9 mouse cellular contexts compared by ENCODE assay signal in the genomic region with DNA sequence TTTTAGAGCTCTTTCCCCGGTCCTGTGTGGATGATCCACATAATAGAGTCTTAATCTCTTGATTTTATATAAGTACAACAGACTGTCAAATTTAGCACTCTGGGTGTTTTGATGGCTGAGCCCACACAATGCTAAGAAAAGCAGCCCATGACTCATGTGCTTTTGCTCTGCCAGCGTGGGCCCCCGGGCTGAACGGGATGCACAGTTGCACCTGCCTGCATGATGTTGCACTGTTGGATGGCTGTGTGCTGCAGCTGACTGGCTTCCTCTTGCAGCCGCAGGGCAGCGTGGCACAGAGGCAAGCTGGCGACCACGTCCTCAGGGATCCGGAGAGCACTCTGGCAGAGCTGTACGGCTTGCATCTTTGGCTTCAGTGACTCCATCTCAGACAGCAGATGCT.
DNase-seq lines count a peak whose midpoint lies in the region; TF ChIP-seq lines count a peak whose summit lies in the region.
"Had no signal": no experiment of that assay in that cellular context is flagged by ENCODE, and none has a peak within 500 bp of the region (broad histone marks: within the 10 kb centered on the region; RNA-seq: fewer than 3 reads in every experiment).

No protein-coding gene starts in this region.

- H3K79me2 ChIP-seq in C2C12 (ENCODE audit: control insufficient read depth, insufficient read depth) (no peaks in the 10 kb centered on the region), myocyte (ENCODE audit: control insufficient read depth, insufficient read depth) (no peaks in the 10 kb centered on the region)

- H3ac ChIP-seq in C2C12 (ENCODE audit: control insufficient read depth, insufficient read length, low read depth) = peak overlapping the region; percentile 9
- no peak overlapping the region for H3ac ChIP-seq in myocyte (ENCODE audit: control insufficient read depth, insufficient read length)

- no peak for TF ChIP-seq CTCF in C2C12 (IDR thresholded peaks at IDR 0.05; ENCODE audit: control insufficient read depth, insufficient read depth, insufficient read length)
- TF ChIP-seq CTCF in cerebellum, adult 2 months (IDR thresholded peaks at IDR 0.05; ENCODE audit: borderline replicate concordance, insufficient read depth, low read depth, low read length) = no peak

- no peak overlapping the region for H3K4me2 ChIP-seq in myocyte (ENCODE audit: low read depth)

- H3K36me3 ChIP-seq in C2C12 (ENCODE audit: control insufficient read depth, insufficient read depth) = no peaks in the 10 kb centered on the region
- peaks cover 35% of the 10 kb centered on the region for H3K36me3 ChIP-seq in myocyte (ENCODE audit: control insufficient read depth, insufficient read depth)

- TF ChIP-seq POLR2A in cerebellum, adult 2 months (IDR thresholded peaks at IDR 0.05; ENCODE audit: borderline replicate concordance, insufficient read depth, low read length) = no peak
- no peak for TF ChIP-seq POLR2A in myocyte (IDR thresholded peaks at IDR 0.05; ENCODE audit: insufficient read length, low read depth)

- peak overlapping the region; percentile 36; the same call in 1 of the 2 replicates for H3K27ac ChIP-seq in cerebellum, adult 2 months (ENCODE audit: insufficient read depth, low read length)
- H3K27ac ChIP-seq: kidney, postnatal 0 days had no signal

- H3K4me1 ChIP-seq in cerebellum, adult 2 months (ENCODE audit: control insufficient read depth, insufficient read depth, low read length) = peaks cover 10% of the 10 kb centered on the region

- H3K79me3 ChIP-seq in C2C12 (ENCODE audit: low read depth) = no peaks in the 10 kb centered on the region

- 6% methylated on average over 10 of the region's 10 CpGs for WGBS in cerebellum, adult 2 months

- H3K27me3 ChIP-seq in C2C12 (ENCODE audit: control insufficient read depth, insufficient read depth, insufficient read length) (no peaks in the 10 kb centered on the region), myocyte (ENCODE audit: control insufficient read depth, insufficient read depth, insufficient read length) (no peaks in the 10 kb centered on the region)
- no peaks in the 10 kb centered on the region for H3K27me3 ChIP-seq in cerebellum, adult 2 months (ENCODE audit: control insufficient read depth, insufficient read depth, low read length)

- H3K4me3 ChIP-seq in C2C12 (ENCODE audit: insufficient read depth, poor library complexity, severe bottlenecking) = no peak overlapping the region
- H3K4me3 ChIP-seq in cerebellum, adult 2 months (replicated peaks; ENCODE audit: insufficient read depth, low read depth, low read length) = no peak overlapping the region
- no peak overlapping the region for H3K4me3 ChIP-seq in myocyte

- DNase-seq in cerebellum, adult 2 months = peak; percentile 72 to 85
- DNase-seq in layer of hippocampus, adult 11-12 months (ENCODE audit: low spot score) = peak; percentile 82
- no peak for DNase-seq in embryo, embryonic 9.5 days (ENCODE audit: extremely low spot score)
- no peak for DNase-seq in embryo, embryonic 10.5 days (ENCODE audit: low spot score)
- DNase-seq in testis, postnatal 14 days (ENCODE audit: low spot score) = no peak
- no peak for DNase-seq in urinary bladder, postnatal 10 days (ENCODE audit: low spot score)

TF ChIP-seq in C2C12, 6 proteins besides CTCF, POLR2A, EP300 and RAD21:
- TF ChIP-seq CEBPB (IDR thresholded peaks at IDR 0.05; ENCODE audit: low read depth) (no peak), MYOD1 (IDR thresholded peaks at IDR 0.05; ENCODE audit: control insufficient read depth, insufficient read length, low read depth) (peak; percentile 89)

TF ChIP-seq in myocyte, 11 proteins besides CTCF, POLR2A, EP300 and RAD21:
- TF ChIP-seq MYOG (IDR thresholded peaks at IDR 0.05; ENCODE audit: control insufficient read depth in 1 of 3, insufficient read depth in 1 of 3, insufficient read length in 2 of 3, low read depth in 2 of 3) (peak; percentile 9 to 92 (median 90)), TCF3 (IDR thresholded peaks at IDR 0.05; ENCODE audit: insufficient read length, low read depth) (peak; percentile 66), MYOD1 (IDR thresholded peaks at IDR 0.05; ENCODE audit: control insufficient read depth in 1 of 3, insufficient read length in 2 of 3, low read depth in 2 of 3) (peak in 2 of 3 experiments; percentile 95 to 99), POLR2AphosphoS2 (IDR thresholded peaks at IDR 0.05; ENCODE audit: insufficient read length, low read depth) (no peak), CEBPB (IDR thresholded peaks at IDR 0.05; ENCODE audit: insufficient read depth, poor library complexity, severe bottlenecking) (peak; percentile 27; the same call in 1 of the 2 replicates)

Comparison
In these comparisons a context has a peak if more than half of its experiments do, and no peak if none do; other contexts are left out.
1. DNase-seq: peak in cerebellum, adult 2 months (2 of 2) and layer of hippocampus, adult 11-12 months (single experiment); none in embryo, embryonic 9.5 days (single experiment), embryo, embryonic 10.5 days (single experiment), testis, postnatal 14 days (single experiment) and urinary bladder, postnatal 10 days (single experiment).